Mouse (Mus musculus): Measurements from ENCODE around the gene Hist2h2ab.
A peak's percentile ranks its signal among the peaks of the same experiment; 100 is the strongest.
"Not testable (repeated sequence)": the region's sequence is repeated elsewhere in the genome, so short reads cannot be mapped to it uniquely, and the experiment has no call there.

The Hist2h2ab gene

DNA sequence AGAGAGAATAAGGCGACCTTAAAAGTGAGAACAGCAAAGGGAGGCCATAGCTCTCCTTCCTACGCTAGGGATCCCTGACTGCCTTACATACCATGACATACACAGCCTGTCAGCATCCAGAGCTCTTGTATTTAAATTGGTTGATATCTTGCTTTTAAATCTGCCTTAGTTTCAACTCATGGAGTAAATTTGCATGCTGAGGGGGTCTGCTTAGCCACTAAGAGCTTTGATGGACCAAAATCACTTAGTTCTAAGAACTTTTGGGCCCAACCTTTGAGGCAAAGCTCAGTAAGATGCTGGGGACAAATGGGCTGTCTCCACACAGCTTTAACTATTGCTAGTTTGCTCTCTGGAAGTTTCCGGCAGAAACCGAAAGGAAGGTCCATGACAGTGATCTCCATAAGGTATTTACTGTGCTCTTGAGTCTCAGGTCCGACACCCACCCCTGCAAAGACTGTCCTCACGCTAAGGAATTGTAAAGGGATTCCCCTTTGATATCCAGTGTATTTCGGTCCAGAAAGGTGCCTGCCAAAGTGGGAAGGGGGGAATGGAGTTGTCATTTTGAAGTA is 17.8 kb downstream of the Hist2h2ab start:
- DNase-seq (ENCODE audit: low spot score in 2 of 2): no peak

DNA sequence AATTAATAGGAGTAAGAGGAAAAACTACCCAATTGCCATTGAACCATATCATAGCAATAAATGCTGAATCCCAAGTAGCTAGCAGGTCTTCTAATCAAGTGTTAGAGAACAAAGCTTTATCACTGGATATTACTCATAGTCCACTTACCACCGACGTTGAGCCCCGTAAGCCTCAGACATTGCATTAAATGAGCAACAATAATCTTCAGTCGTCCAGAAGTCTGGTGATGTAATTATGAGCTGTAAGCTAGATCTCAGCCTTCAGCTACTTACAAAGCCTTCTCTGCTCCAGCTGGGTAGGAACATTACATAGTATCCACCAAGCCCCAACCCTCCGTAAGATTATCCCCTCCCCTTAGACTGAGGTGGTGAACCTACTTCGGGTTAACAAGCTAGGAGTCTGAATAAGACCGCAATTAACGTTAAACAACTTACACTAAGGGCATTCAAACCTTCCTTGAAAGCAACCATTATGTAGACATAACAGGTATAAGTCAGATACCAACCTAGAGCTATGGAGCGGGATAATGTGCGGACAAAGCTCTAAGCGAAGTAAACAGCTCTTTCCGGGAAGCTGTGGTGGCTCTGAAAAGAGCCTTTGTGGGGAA is 18.3 kb downstream of the Hist2h2ab start:
- no peak for DNase-seq (ENCODE audit: low spot score in 2 of 2)

DNA sequence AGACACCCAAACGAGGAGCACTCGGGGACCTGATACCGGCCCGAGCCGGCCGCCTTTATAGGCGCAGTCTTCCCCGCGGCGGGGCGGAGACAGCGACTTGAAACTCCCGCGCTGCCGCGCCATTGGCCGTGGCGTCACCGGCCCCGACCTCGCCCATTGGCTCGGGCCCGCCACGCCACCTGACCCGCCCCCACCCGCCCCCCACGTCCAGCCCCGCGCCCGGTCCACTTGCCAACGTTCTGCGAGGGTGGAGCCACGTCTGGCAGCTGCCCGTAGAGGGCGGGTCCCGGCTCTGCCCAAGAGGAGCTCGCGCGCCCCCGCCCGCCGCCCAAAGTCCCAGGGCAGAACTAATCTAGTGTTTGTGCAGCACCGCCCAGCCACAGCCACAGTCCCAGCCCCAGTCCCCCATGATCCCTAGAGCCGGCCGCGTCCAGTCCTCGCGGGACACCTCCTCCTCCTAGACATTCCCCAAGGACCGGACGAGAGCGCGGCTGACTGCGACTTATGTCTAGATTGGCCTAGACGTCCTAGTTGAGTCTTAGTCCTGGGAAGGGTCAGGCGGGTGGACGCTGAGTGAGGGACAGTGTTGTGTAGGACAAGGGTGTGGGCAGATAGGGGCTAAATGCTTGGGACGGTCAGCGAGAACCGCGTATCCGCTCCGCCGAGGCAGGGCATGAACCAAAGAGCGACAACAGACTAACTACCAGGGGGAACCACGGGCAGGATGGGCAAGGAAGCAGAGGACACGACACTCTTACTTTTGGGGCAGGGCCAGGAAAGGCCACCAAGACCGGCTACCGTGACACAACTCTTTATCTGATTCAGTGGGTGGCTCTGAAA is 19.5 kb downstream of the Hist2h2ab start, which contains the start of gene Hist2h3c2:
Gene Hist2h3c2, minus strand, starts transcription at position 174 of the 840 bp plus-strand sequence.
- not testable (repeated sequence) for DNase-seq (ENCODE audit: low spot score in 2 of 2)

DNA sequence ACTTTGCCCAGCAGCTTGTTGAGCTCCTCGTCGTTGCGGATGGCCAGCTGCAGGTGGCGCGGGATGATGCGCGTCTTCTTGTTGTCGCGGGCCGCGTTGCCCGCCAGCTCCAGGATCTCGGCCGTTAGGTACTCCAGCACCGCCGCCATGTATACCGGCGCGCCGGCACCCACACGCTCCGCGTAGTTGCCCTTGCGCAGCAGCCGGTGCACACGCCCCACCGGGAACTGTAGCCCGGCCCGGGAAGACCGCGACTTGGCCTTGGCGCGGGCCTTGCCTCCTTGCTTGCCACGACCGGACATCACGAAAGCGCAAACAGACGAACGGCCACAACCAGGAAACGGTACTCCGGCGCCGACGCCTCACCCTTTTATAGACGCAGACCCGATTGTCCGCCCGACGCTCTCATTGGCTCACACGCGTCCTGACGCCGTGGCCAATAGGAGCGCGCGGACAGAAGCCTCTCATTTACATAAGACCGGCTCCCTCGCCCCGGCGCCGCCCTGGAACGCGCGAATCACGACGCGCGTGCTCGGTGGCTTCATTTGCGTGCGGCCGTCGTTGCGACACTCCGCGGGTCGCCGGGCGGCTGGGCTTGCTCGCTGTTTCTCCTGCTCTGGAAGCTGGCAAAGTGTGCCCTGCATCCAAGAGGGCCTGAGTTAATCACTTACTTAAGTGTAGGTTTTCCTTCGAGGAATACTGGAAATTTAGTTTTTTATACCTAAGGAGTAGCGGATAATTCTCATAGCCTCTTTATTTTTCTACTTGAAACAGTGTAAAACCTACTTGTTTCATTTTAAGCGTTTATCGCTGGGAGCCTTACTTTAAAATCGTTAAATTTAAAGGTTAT is 20.5 kb downstream of the Hist2h2ab start, which contains the start of gene Hist2h2aa2:
Gene Hist2h2aa2, minus strand, starts transcription at position 328 of the 850 bp plus-strand sequence.
- DNase-seq (ENCODE audit: low spot score in 2 of 2): peak; percentile 98

DNA sequence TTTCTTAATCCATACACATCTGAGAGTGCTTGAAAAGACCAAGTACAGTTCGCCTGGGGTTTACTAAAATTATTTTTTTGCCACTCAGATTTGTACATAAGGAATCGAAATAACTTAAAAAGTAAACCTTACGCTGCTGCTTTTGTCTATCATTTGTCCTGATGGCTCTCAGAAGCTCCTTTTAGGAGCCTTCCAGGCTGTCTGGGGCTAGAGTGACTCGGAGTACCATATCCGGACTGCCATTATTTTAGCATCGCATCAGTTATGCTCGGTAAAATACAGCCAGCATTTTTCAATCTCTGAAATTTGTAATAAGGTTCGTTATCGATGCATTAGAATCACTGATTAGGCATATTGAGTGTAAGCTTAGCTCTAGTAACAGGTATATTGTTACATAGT is 21.1 kb downstream of the Hist2h2ab start:
- DNase-seq (ENCODE audit: low spot score in 2 of 2): no peak

DNA sequence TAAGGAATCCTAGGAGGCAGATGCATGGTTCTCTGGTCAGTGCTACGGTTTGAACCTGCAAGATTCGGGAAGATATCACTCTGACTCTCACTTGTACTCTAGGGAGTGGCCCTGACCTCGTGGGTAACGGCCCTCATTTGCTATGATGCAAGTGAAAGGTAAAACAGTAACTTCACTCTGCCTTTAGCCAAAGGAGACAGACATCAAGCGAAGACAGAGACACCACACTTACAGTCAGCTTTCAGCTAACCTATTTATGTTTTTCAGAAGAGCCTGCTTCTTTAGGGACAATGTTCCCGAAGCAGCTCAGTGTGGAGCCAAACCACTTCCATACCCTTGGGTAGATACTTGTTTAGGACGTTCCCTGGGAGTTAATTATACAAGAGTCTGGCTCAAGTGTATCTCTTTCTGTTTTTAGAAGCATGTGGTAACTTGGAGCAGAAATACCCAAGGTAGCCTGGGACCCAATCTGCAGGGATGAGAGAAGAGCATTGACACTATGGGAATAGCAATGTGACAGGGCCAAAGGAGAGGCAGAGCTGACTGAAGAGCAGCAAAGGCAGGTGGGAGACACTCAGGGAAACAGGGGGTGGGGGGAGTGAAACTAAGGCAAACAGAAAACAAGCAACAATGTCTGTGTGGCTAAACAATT is 24.4 kb downstream of the Hist2h2ab start:
- no peak for DNase-seq (ENCODE audit: low spot score in 2 of 2)

DNA sequence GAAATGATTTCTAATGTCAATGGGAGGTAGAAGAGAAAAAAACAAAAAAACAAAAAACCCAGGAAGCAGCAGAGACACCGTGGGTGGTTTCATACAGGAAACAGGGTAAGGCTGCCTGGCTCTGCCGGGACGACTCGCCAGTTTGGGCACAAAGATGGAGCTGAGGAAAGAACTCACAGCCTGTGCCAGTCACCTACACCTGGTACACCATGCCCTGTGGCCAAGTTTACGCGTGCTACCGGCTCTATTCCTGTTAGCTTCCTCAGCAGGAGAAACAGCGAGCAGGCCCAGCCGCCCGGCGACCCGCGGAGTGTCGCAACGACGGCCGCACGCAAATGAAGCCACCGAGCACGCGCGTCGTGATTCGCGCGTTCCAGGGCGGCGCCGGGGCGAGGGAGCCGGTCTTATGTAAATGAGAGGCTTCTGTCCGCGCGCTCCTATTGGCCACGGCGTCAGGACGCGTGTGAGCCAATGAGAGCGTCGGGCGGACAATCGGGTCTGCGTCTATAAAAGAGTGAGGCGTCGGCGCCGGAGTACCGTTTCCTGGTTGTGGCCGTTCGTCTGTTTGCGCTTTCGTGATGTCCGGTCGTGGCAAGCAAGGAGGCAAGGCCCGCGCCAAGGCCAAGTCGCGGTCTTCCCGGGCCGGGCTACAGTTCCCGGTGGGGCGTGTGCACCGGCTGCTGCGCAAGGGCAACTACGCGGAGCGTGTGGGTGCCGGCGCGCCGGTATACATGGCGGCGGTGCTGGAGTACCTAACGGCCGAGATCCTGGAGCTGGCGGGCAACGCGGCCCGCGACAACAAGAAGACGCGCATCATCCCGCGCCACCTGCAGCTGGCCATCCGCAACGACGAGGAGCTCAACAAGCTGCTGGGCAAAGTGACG is 25.6 kb downstream of the Hist2h2ab start, which contains the start of gene Hist2h2aa1:
Gene Hist2h2aa1, plus strand, starts transcription at position 495 of the 884 bp plus-strand sequence.
- DNase-seq (ENCODE audit: low spot score in 2 of 2): peak; percentile 88 to 91

DNA sequence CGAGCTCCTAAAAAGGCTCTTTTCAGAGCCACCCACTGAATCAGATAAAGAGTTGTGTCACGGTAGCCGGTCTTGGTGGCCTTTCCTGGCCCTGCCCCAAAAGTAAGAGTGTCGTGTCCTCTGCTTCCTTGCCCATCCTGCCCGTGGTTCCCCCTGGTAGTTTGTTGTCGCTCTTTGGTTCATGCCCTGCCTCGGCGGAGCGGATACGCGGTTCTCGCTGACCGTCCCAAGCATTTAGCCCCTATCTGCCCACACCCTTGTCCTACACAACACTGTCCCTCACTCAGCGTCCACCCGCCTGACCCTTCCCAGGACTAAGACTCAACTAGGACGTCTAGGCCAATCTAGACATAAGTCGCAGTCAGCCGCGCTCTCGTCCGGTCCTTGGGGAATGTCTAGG is 26.4 kb downstream of the Hist2h2ab start:
- DNase-seq (ENCODE audit: low spot score in 2 of 2): not testable (repeated sequence)

DNA sequence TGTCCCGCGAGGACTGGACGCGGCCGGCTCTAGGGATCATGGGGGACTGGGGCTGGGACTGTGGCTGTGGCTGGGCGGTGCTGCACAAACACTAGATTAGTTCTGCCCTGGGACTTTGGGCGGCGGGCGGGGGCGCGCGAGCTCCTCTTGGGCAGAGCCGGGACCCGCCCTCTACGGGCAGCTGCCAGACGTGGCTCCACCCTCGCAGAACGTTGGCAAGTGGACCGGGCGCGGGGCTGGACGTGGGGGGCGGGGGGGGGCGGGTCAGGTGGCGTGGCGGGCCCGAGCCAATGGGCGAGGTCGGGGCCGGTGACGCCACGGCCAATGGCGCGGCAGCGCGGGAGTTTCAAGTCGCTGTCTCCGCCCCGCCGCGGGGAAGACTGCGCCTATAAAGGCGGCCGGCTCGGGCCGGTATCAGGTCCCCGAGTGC is 26.8 kb downstream of the Hist2h2ab start, which contains the start of gene Hist2h3c1:
Gene Hist2h3c1, plus strand, starts transcription at position 259 of the 430 bp plus-strand sequence.
- not testable (repeated sequence) for DNase-seq (ENCODE audit: low spot score in 2 of 2)

DNA sequence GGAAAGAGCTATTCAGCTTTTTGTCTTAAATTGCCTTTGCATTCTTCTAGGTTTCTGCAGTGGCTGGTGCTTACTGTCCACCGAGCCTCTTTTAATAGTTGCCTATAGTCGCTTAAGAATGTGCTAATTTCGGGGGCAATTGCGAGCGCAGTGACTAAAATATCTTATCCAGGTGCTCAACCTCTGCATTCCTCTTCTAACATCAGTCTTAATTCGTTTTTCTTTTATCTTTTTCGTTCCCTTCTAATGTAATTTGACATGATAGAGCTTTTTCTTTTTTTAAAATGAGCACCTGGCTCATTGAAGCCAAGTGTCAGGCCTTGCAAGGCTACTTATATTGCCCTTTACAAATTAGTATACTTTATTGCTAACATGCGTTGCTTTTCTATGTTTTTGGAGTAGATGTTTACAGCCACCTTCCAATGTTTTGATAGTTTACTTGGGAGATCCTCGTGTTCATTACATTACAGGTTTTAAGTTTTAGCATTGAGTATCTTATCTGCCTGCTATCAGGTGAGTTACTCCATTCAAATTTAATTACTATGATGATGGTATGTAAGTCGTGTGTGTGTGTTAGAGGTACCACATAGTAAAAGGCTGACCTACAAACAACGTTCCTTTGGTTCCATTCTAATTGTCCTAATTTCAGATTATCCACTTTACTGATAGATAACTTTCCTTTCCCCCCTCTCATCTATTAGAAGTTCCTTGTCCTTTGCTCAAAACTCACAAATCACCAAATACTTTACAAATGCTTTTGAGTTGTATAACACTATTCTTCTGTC is 27.9 kb downstream of the Hist2h2ab start:
- DNase-seq (ENCODE audit: low spot score in 2 of 2): no peak

DNA sequence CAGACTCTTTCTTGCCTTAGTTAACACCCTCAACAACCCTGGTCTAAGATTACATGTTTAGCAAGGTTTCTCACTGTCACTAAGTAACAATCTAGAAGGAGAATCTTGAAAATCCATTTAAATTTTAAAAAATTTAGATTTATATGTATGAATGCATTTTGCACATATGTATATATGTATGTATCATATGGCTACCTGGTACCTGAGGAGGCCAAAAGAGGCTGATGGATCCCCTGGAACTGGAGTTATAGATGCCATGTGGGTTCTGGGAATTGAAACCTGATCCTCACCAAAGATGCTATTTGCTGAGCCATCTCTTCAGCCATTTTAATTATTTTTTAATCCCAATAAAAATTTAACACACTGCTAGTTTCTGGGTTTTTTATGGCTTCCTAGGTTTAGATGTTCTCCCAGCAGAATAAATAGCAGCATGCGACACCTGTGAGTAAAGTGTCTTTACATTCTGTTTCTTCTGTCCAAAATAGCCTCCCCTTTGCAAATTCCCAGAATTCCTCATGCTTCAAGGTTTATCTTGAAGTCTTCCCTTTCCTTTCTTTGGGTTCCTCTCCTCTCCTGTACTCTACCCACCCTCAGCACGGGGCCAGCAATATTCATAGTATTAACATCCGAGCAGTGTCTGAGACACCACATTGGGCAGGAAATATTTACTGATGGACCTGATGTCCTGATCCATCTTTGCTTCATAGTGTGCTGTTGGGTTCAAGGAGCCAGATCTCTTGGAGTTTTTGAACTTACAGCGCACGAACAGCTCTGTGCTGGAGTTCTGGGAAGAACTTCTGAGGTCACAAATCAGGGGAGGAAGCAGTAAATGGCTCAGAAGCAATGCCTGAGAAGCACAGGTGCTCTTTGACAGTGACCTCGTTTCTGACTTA is 28.7 kb downstream of the Hist2h2ab start:
- no peak for DNase-seq (ENCODE audit: low spot score in 2 of 2)

DNA sequence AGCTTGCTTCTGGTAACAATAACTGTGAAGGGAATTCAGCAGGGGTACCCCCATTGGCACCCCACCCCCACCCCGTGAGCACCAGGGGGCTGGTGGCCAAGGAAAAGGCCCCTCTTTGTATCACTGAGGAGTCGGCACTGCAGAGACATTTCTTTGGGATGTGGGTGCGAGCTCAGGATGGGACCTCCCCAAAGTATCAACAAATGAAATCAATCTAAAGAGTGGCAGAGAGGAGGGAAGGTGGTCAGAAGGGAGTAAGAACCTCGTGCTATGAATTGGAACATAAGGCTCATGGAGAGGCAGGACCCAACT is 29.3 kb downstream of the Hist2h2ab start:
- DNase-seq (ENCODE audit: low spot score in 2 of 2): no peak

DNA sequence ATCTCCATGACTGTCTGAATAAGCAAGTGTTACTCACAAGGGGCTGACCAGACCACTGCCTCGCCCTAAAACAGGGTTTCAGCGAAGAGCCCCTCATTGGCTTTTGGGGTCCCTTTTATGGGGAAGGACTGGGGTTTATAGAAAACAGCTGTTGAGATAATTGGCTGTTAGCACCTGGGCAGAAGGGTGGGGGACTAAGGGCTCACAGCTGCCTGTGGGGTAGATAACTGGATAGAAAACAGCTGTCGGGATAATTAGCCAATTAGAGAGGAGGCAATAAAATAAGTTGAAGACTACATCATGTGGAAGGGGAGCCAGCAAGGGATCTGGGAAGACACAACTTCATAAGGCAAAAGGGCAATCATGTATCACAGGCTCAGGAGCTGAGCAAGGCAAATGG is 31.2 kb downstream of the Hist2h2ab start:
- DNase-seq (ENCODE audit: low spot score in 2 of 2): no peak

DNA sequence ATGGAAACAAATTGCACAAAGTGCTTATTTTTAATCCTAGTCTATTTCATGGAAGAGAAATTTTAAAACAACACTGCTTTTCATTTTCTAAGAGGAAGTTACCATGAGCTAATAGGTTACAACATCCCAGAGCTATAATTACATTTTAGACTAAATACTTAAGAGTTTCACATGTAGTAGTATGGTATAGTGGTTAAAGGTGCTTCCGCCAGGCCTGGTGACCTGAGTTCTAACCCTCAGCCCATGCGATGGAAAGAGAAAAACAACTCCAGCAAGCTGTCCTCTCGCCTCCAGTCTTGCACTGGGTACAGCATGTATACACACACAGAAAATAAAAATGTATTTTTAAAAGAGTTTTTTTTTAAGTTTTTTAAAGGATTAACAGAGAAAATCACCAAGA is 32.1 kb downstream of the Hist2h2ab start:
- no peak for DNase-seq (ENCODE audit: low spot score in 2 of 2)

DNA sequence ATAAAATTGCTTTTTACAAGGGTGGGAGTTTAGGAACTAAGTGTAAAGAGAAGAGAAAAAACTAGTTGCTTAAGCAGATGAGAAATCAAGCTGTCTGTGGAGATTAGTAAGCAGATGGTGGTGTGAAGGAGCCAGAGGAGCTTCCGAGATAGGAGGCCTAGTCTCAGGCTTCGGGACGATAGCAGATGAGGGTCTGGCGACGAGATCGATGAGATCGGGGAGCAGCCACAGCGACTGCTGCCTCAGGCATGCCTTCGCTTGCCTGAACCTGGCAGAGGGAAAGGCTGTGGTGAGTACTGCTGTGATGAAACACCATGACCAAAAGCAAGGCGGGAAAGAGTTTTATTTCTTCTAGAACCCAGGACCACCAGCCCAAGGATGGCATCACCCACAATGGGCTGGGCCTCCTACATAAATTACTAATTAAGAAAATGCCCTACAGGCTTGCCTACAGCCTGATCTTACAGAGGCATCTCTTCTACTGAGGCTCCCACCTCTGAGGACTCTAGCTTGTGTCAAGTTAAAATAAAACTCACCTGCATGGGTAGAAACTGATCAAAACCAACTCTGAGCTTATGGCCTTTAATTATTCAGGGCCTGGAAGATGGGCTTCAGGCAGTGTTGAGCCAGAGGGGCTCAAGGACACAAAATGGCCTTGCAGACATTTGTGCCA is 35.2 kb downstream of the Hist2h2ab start:
- DNase-seq (ENCODE audit: low spot score in 2 of 2): no peak

DNA sequence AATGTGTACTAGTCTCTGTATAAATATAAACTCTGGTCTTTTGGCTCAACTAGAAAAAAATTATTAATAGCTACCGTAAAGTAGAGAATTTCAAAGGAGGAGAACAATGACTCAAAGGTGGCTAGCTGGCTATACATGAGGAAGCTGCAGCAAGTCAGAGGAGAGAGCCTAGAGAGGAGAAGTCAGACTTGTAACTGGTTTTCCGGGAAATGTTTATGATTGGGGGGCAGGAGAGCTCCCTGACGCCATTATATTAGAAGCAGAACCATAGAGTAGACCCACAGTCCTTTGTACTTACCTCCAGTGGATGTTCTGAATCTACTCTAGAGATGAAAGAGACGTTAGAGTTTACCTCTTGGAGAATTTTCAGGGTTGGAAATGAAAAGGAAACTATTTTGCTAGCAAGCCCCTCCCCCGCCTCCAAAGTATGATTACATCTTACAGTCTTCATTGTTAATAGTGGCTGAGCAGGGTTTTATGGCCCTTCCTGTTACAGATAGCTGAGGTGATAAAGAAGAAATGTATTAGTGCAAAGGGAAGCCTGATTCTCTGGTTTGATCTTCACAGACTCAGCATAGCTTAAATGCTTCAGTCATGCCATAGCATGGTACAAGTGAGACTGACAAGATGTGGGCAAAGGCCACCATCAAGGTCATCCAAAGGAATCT is 36.4 kb downstream of the Hist2h2ab start:
- DNase-seq (ENCODE audit: low spot score in 2 of 2): no peak

DNA sequence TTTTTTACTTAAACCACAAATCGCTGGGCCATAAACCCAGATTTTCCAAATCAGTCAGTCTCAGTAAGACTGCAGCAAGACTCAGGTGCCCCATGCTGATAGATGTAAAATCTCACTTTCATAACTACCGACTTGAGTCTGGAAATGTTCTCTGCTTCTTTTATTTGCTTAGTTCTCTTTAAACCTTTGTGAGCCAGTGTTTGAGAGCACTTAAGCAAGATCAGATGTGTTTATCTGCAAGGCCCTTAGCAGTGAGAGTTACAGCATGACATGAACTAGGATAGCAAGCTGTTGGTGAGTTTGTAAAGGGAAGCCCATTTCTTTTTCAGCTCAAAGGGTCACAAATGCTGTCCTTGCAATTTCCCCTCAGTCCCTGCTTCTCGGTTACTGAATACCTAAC is 37.5 kb downstream of the Hist2h2ab start:
- DNase-seq (ENCODE audit: low spot score in 2 of 2): no peak

All from frontal cortex, postnatal 36 days (tissue).